Mouse (Mus musculus): ENCODE measurements around the gene Arl6ip1. TPM values are rescaled to one million over a fixed set of nuclear protein-coding genes. Genes with fewer than 3 reads are reported as not detected.

Gene Arl6ip1
- polyA plus RNA-seq, 1 experiment = 344 TPM

DNA sequence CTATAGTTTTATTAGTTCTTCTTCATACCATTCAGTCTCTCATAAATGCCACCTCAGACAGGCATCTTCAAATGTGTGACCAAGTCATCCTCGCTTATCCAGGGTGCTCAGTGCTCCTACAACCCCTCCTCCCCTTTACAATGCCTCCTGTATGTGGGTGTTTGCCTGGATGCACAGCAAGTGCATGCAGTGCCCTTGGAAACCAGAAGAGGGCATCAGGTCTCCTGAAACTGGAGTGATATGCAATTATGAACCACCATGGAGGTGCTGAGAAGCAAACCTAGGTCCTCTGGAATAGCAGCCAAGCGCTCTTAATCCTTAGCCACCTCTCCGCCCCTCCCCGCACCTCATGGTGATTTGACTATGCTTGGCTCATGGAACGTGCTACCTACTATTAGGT lies 50.4 kb downstream of the Arl6ip1 start:
- DNase-seq = no peak
- TF ChIP-seq POLR2A (IDR thresholded peaks at IDR 0.05; ENCODE audit: low read depth, low read length) (no peak), CTCF (conservative IDR thresholded peaks at IDR 0.05; ENCODE audit: insufficient read depth, insufficient read length, low read depth, low read length) (0 out of 2 replicates have a peak, but pooled peaks have one; percentile 20)
- WGBS = 93% methylated on average over 5 of the region's 5 CpGs
- no peak overlapping the region for H3K27ac ChIP-seq (ENCODE audit: insufficient read depth, low read depth, low read length)
- no peak overlapping the region for H3K4me3 ChIP-seq (ENCODE audit: insufficient read depth, low read depth, low read length)
- H3K27me3 ChIP-seq (replicated peaks; ENCODE audit: control insufficient read depth, insufficient read depth, low read length) = no peaks in the 10 kb centered on the region
- no peaks in the 10 kb centered on the region for H3K36me3 ChIP-seq (ENCODE audit: control insufficient read depth, insufficient read depth, low read length)
- H3K4me1 ChIP-seq (ENCODE audit: control insufficient read depth, insufficient read depth, low read length) = no peaks in the 10 kb centered on the region

Other genes with a start within 250 kb of the Arl6ip1 start
- gene Rps15a, start 13.5 kb downstream of the Arl6ip1 start, polyA plus RNA-seq (2012; rRNA removed) = 1,038 and 1,225 TPM in 2 replicates
- 15.5 and 17.8 TPM in 2 replicates for gene Smg1, start 114.0 kb upstream of the Arl6ip1 start, polyA plus RNA-seq (2012; rRNA removed)

Measured in kidney, adult 2 months (tissue).